Mouse (Mus musculus): ENCODE data around the gene Kdm4d. TPM values are rescaled to one million over a fixed set of nuclear protein-coding genes. Genes with fewer than 3 reads are reported as not detected.

Gene Kdm4d
- polyA plus RNA-seq (2012; rRNA removed), result 0.22 and 0.26 TPM in 2 replicates

DNA sequence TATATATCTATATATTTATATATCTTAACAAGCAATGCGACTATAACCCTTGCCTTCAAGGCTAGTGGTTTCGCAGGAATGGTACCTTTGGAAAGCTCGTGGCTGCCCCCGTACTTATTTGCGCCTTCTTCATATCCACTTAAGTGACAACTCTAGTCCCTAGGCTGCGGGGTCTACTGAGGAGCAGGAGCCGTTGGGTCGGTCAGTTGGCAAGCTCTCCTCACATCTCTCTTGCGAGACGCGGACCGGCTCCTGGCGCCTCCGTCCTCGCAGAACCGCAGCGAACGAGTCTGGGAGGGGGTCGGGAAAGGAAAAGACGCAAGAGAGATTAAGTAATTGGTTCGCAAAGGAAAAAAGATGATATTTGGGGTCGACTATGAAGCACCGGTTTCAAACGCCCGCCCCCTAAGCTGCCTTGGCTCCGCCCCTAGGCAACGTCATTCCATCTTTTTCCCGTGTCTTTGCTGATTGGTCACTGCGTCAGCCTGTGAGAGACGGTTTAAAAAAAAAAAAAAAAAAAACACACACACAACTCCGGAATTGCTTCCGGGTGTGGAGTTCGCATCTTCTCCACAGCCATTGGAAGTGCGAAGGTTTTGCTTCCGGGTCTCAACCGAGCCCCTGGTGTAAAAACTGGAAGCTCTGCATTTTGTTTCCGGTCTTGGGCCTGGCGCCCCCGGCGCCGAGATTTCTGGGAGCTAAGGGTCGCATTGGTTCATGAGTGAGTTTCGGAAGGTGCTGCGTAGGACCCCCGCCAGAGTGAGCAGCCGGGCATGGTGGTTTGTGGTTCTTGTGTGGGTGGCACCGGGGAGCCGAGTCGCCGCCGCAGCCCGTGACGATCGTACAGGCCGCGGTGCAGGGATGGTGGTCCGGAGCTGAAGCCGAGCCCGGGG, at the start of gene Kdm4d, which contains the start of gene Cwc15:
Kdm4d (minus strand) TSS at position 460 of the 893 bp plus-strand sequence.
Cwc15 (plus strand) TSS at position 595 of the 893 bp plus-strand sequence.
- H3K27ac ChIP-seq (ENCODE audit: control insufficient read depth, insufficient read depth, low read length), result peak within 1 kb of the TSS; percentile 63
- TF ChIP-seq POLR2A (IDR thresholded peaks at IDR 0.05; ENCODE audit: control insufficient read depth, extremely low read depth, insufficient read depth, low read length, poor library complexity), result peak; percentile 73
- 0 out of 2 replicates have a peak, but pooled peaks have one; percentile 5 for TF ChIP-seq CTCF (IDR thresholded peaks at IDR 0.05; ENCODE audit: borderline replicate concordance, control insufficient read depth, extremely low read depth, insufficient read depth, low read length, poor library complexity)
- H3K4me1 ChIP-seq (replicated peaks; ENCODE audit: control insufficient read depth, insufficient read depth, low read length), result peaks cover 7% of the 10 kb centered on the region
- peak within 1 kb of the TSS; percentile 79 for H3K4me3 ChIP-seq (ENCODE audit: control insufficient read depth, insufficient read depth, low read length)
- H3K36me3 ChIP-seq (ENCODE audit: control insufficient read depth, insufficient read depth, low read length), result peaks cover 29% of the 10 kb centered on the region
- WGBS, result under 1% methylated on average over 59 of the region's 59 CpGs
- DNase-seq, result peak; percentile 93
- H3K27me3 ChIP-seq (ENCODE audit: control insufficient read depth, insufficient read depth, low read length), result no peaks in the 10 kb centered on the region

DNA sequence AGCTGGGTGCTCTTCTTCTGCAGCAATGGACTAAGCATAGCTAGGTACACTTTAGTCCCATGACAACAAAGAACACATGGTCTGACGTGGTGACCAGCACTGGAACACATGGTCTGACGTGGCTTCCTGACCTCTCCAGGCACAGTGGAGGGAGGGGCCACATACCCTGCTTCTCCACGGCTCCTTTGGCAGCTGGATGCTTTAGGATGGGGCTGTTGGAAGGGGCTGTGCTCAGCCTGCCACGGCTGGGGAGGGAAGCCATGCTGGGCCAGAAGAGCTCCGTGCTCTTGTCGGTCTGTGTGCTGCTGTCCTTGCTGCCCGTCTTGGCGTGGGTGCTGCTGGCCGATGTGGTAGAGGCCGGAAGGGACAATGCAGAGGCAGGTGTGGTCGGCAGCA, 48.1 kb upstream of the Kdm4d start:
- no peaks in the 10 kb centered on the region for H3K27me3 ChIP-seq (ENCODE audit: control insufficient read depth, insufficient read depth, low read length)

DNA sequence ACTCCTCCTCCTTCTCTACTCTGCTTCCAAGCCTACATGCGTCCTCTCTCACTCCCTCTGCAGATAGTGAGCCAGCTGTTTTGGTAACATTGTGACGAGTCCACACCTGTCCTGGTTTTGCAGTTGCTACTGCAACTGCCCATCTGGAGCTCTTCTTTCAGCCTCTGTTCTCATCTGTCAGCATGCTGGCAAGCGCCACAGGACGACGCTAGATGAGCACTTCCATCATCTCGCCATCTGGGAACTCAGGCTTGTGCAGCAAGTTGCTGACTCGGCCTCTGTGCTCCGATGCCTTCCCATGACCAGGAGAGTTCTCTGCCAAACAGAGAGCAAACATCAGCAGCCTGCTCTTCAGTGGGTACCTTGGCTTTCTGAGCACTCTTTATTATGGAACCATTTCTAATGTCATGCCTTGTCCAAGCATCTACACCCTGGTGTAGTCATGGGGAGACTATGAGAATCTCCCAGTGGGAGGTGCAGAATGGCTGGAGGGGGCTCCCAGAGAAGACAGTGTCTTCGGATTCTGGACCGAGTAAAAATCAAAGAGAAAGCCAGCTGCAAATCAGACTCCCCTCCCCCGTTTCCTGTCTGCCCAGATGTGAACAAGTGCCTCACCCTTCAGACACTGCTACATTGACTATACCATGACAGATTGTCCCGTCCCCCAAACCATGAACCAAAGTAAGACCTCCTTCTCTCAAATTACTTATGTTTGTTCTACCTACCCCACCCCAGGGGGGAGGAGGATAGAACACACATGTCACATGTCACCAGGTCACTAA, 47.5 kb upstream of the Kdm4d start:
- H3K4me1 ChIP-seq (replicated peaks; ENCODE audit: control insufficient read depth, insufficient read depth, low read length), result peaks cover 21% of the 10 kb centered on the region
- no peak for TF ChIP-seq POLR2A (IDR thresholded peaks at IDR 0.05; ENCODE audit: control insufficient read depth, extremely low read depth, insufficient read depth, low read length, poor library complexity)
- no peak for TF ChIP-seq CTCF (IDR thresholded peaks at IDR 0.05; ENCODE audit: borderline replicate concordance, control insufficient read depth, extremely low read depth, insufficient read depth, low read length, poor library complexity)
- 52% methylated on average over 12 of the region's 12 CpGs for WGBS
- no peaks in the 10 kb centered on the region for H3K36me3 ChIP-seq (ENCODE audit: control insufficient read depth, insufficient read depth, low read length)
- no peak overlapping the region for H3K4me3 ChIP-seq (ENCODE audit: control insufficient read depth, insufficient read depth, low read length)
- H3K27ac ChIP-seq (ENCODE audit: control insufficient read depth, insufficient read depth, low read length), result peak overlapping the region; percentile 22; the same call in 1 of the 2 replicates
- H3K27me3 ChIP-seq (ENCODE audit: control insufficient read depth, insufficient read depth, low read length), result no peaks in the 10 kb centered on the region
- DNase-seq, result peak; percentile 33

More for the DNA sequence above, 48.1 kb upstream of the Kdm4d start:
- 72% methylated on average over 11 of the region's 11 CpGs for WGBS
- Histone ChIP-seq H3K4me3 (ENCODE audit: control insufficient read depth, insufficient read depth, low read length) (no peak overlapping the region), H3K27ac (ENCODE audit: control insufficient read depth, insufficient read depth, low read length) (no peak overlapping the region), H3K4me1 (replicated peaks; ENCODE audit: control insufficient read depth, insufficient read depth, low read length) (peaks cover 21% of the 10 kb centered on the region), H3K36me3 (ENCODE audit: control insufficient read depth, insufficient read depth, low read length) (no peaks in the 10 kb centered on the region)
- TF ChIP-seq POLR2A (IDR thresholded peaks at IDR 0.05; ENCODE audit: control insufficient read depth, extremely low read depth, insufficient read depth, low read length, poor library complexity), result no peak
- no peak for TF ChIP-seq CTCF (IDR thresholded peaks at IDR 0.05; ENCODE audit: borderline replicate concordance, control insufficient read depth, extremely low read depth, insufficient read depth, low read length, poor library complexity)
- DNase-seq, result no peak

DNA sequence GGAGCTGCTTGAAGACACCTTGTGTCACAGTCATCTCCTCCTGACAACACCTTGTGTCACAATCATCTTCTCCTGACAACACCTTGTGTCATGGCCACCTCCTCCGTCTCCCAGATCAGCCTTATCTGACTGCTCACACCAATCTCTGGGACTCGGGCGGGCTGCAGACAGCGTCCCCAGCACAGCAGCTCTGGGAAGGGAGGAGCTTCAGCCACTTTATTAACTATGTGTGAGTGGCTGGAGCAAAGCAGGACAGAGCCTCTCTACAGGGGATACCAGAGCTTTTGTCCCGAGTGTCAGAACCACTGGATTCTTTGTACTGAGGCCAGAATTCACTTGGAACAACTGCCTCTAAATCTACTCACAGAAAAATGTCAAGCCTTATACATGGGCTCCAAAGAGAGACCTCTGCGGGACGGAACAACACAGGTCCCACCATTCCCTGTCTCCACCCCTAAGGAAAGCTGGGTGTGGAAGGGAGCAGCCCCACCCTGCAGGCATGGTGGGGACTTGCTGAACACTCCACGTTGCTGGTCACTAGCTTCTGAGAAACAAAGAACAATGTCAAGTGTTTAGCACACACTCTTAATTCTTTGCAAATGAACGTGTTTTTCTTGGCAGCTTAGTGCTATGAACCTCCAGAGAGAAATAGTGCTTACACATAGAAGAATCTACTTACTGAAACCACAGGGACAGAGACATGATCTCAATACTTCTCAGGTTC, 43.9 kb upstream of the Kdm4d start:
- H3K27ac ChIP-seq (ENCODE audit: control insufficient read depth, insufficient read depth, low read length), result no peak overlapping the region
- WGBS, result 85% methylated on average over 9 of the region's 9 CpGs

DNA sequence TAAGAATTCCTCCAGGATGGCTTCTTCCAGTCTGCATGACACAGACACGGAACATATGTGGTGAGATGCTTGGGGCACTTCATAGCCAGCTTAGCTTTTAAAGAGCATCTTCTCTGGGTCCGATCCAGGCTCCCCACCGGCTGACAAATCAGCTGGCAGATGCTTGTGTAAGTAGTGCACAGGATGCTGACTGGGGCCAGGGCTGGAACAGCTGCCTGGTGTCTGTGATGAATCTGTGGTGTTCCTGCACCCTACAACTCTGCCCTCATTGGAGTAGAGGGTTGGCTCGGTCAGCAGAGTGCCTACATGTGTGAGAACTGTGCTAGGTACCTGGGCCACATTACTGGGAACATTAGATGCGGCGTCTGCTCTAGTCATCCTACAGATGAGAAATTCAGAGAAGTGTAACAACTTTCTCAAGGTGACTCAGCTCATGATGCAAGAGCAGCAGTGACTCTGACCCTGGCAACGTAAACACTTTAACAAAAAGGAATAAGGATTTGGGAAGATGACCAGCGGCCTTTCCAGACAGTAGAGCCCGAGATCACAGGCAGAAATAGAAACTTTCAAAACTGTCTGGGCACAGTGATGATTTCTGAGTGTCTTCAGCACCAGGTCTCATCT, 34.7 kb upstream of the Kdm4d start:
- no peaks in the 10 kb centered on the region for H3K36me3 ChIP-seq (ENCODE audit: control insufficient read depth, insufficient read depth, low read length)
- 92% methylated on average over 9 of the region's 9 CpGs for WGBS
- no peaks in the 10 kb centered on the region for H3K4me1 ChIP-seq (replicated peaks; ENCODE audit: control insufficient read depth, insufficient read depth, low read length)
- no peak overlapping the region for H3K27ac ChIP-seq (ENCODE audit: control insufficient read depth, insufficient read depth, low read length)
- TF ChIP-seq POLR2A (IDR thresholded peaks at IDR 0.05; ENCODE audit: control insufficient read depth, extremely low read depth, insufficient read depth, low read length, poor library complexity) (no peak), CTCF (IDR thresholded peaks at IDR 0.05; ENCODE audit: borderline replicate concordance, control insufficient read depth, extremely low read depth, insufficient read depth, low read length, poor library complexity) (no peak)
- DNase-seq, result no peak
- H3K4me3 ChIP-seq (ENCODE audit: control insufficient read depth, insufficient read depth, low read length), result no peak overlapping the region
- H3K27me3 ChIP-seq (ENCODE audit: control insufficient read depth, insufficient read depth, low read length), result no peaks in the 10 kb centered on the region

More for the DNA sequence above, 43.9 kb upstream of the Kdm4d start:
- no peak for TF ChIP-seq CTCF (IDR thresholded peaks at IDR 0.05; ENCODE audit: borderline replicate concordance, control insufficient read depth, extremely low read depth, insufficient read depth, low read length, poor library complexity)
- TF ChIP-seq POLR2A (IDR thresholded peaks at IDR 0.05; ENCODE audit: control insufficient read depth, extremely low read depth, insufficient read depth, low read length, poor library complexity), result no peak
- no peak overlapping the region for H3K4me3 ChIP-seq (ENCODE audit: control insufficient read depth, insufficient read depth, low read length)
- H3K36me3 ChIP-seq (ENCODE audit: control insufficient read depth, insufficient read depth, low read length), result no peaks in the 10 kb centered on the region
- DNase-seq, result no peak
- H3K4me1 ChIP-seq (replicated peaks; ENCODE audit: control insufficient read depth, insufficient read depth, low read length), result peaks cover 34% of the 10 kb centered on the region
- no peaks in the 10 kb centered on the region for H3K27me3 ChIP-seq (ENCODE audit: control insufficient read depth, insufficient read depth, low read length)
